Mouse (Mus musculus): ENCODE measurements around the gene Ctrl. TPM values are rescaled to one million over a fixed set of nuclear protein-coding genes. Genes with fewer than 3 reads are reported as not detected.

Gene Ctrl
- total RNA-seq, 1 experiment from 2014 or later: 0.14 TPM

Other genes with a start within 250 kb of the Ctrl start
- 2.9 and 4.3 TPM in 2 replicates for gene Carmil2, start 247.6 kb downstream of the Ctrl start, total RNA-seq (2017)
- gene Acd, start 232.8 kb downstream of the Ctrl start, total RNA-seq (2017): 17.8 and 33.4 TPM in 2 replicates
- gene Pard6a, start 232.7 kb downstream of the Ctrl start, total RNA-seq (2017): 0.41 and 11.5 TPM in 2 replicates
- not detected in 2 replicates for gene 4933405L10Rik, start 226.2 kb downstream of the Ctrl start, total RNA-seq (2017)
- 12.9 and 16.0 TPM in 2 replicates for gene Enkd1, start 225.7 kb downstream of the Ctrl start, total RNA-seq (2017)
- 0.92 and 3.7 TPM in 2 replicates for gene Gfod2, start 175.2 kb downstream of the Ctrl start, total RNA-seq (2017)
- 9.4 and 13.4 TPM in 2 replicates for gene Ranbp10, start 106.5 kb downstream of the Ctrl start, total RNA-seq (2017)
- not detected in 2 replicates for gene Tsnaxip1, start 106.1 kb downstream of the Ctrl start, total RNA-seq (2017)
- 13.4 and 16.9 TPM in 2 replicates for gene Cenpt, start 80.6 kb downstream of the Ctrl start, total RNA-seq (2017)
- gene Thap11, start 78.7 kb downstream of the Ctrl start, total RNA-seq (2017): 23.6 and 24.3 TPM in 2 replicates
- gene Nutf2, start 73.3 kb downstream of the Ctrl start, total RNA-seq (2017): 50.5 and 55.0 TPM in 2 replicates
- 32.8 and 39.7 TPM in 2 replicates for gene Edc4, start 53.0 kb downstream of the Ctrl start, total RNA-seq (2017)
- not detected in 2 replicates for gene Nrn1l, start 40.3 kb downstream of the Ctrl start, total RNA-seq (2017)
- gene Pskh1, start 33.4 kb downstream of the Ctrl start, total RNA-seq (2017): 15.6 and 23.7 TPM in 2 replicates
- 51.3 and 62.1 TPM in 2 replicates for gene Psmb10, start 4.6 kb upstream of the Ctrl start, total RNA-seq (2017)
- 0.32 and 1.4 TPM in 2 replicates for gene Lcat, start 9.5 kb upstream of the Ctrl start, total RNA-seq (2017)
- 1.9 and 8.1 TPM in 2 replicates for gene Slc12a4, start 32.2 kb upstream of the Ctrl start, total RNA-seq (2017)
- not detected in 2 replicates for gene Dpep3, start 45.6 kb upstream of the Ctrl start, total RNA-seq (2017)
- gene Dus2, start 57.5 kb upstream of the Ctrl start, total RNA-seq (2017): 9.7 and 17.6 TPM in 2 replicates
- 0.41 TPM in 1 of 2 replicates, not detected in the other for gene Dpep2nb, start 72.1 kb upstream of the Ctrl start, total RNA-seq (2017)
- gene Ddx28, start 78.0 kb upstream of the Ctrl start, total RNA-seq (2017): 8.7 and 12.3 TPM in 2 replicates
- gene Nfatc3, start 125.0 kb upstream of the Ctrl start, total RNA-seq (2017): 37.3 and 47.8 TPM in 2 replicates
- not detected in 2 replicates for gene Esrp2, start 203.1 kb upstream of the Ctrl start, total RNA-seq (2017)
- gene Pla2g15, start 216.5 kb upstream of the Ctrl start, total RNA-seq (2017): 11.2 and 13.3 TPM in 2 replicates
- 24.0 and 28.2 TPM in 2 replicates for gene Slc7a6, start 235.0 kb upstream of the Ctrl start, total RNA-seq (2017)